Mouse (Mus musculus): Measurements from ENCODE around the gene Pkn2. TPM values are rescaled to one million over a fixed set of nuclear protein-coding genes. Genes with fewer than 3 reads are reported as not detected.

Gene Pkn2
- total and polyA plus RNA-seq, 2 experiments from 2014 or later = 23.6 to 25.3 TPM

GRCm38 (mm10) chr3:142811582-142811981, 70.2 kb downstream of the Pkn2 start:
- DNase-seq (ENCODE audit: low spot score) = no peak
- ATAC-seq = no peak
- Histone ChIP-seq H3K36me3 (ENCODE audit: insufficient read depth, low read length) (peaks cover 21% of the 10 kb centered on the region), H3K4me2 (ENCODE audit: low read depth, low read length) (no peak overlapping the region), H3K9me3 (ENCODE audit: low read length) (no peaks in the 10 kb centered on the region), H3K27me3 (ENCODE audit: insufficient read depth, low read length) (no peaks in the 10 kb centered on the region), H3K4me3 (ENCODE audit: low read length) (no peak overlapping the region), H3K9ac (replicated peaks; ENCODE audit: low read length) (no peak overlapping the region), H3K4me1 (ENCODE audit: insufficient read depth, low read length) (no peaks in the 10 kb centered on the region), H3K27ac (no peak overlapping the region)
- no peak for TF ChIP-seq CTCF (IDR thresholded peaks at IDR 0.05; ENCODE audit: low read depth)
- WGBS = 89% methylated on average over 3 of the region's 3 CpGs

- Histone ChIP-seq H3K4me1 (ENCODE audit: insufficient read depth, low read length) (no peaks in the 10 kb centered on the region), H3K36me3 (ENCODE audit: insufficient read depth, low read length) (peaks cover 39% of the 10 kb centered on the region)
These were observed 86.2 kb downstream of the Pkn2 start for GRCm38 (mm10) chr3:142795587-142795986.

GRCm38 (mm10) chr3:142786423-142787072, 95.3 kb downstream of the Pkn2 start:
- Histone ChIP-seq H3K36me3 (ENCODE audit: insufficient read depth, low read length) (peaks cover 8% of the 10 kb centered on the region), H3K9ac (replicated peaks; ENCODE audit: low read length) (no peak overlapping the region), H3K4me3 (ENCODE audit: low read length) (no peak overlapping the region), H3K4me1 (ENCODE audit: insufficient read depth, low read length) (no peaks in the 10 kb centered on the region), H3K9me3 (ENCODE audit: low read length) (no peaks in the 10 kb centered on the region), H3K27ac (no peak overlapping the region), H3K4me2 (ENCODE audit: low read depth, low read length) (no peak overlapping the region), H3K27me3 (ENCODE audit: insufficient read depth, low read length) (no peaks in the 10 kb centered on the region)
- DNase-seq (ENCODE audit: low spot score) (no peak), ATAC-seq (no peak)
- no peak for TF ChIP-seq CTCF (IDR thresholded peaks at IDR 0.05; ENCODE audit: low read depth)
- 62% methylated on average over 2 of the region's 2 CpGs for WGBS

More at GRCm38 (mm10) chr3:142795587-142795986, 86.2 kb downstream of the Pkn2 start:
- 95% methylated on average over 3 of the region's 3 CpGs for WGBS
- no peaks in the 10 kb centered on the region for H3K27me3 ChIP-seq (ENCODE audit: insufficient read depth, low read length)
- ATAC-seq = no peak
- TF ChIP-seq CTCF (IDR thresholded peaks at IDR 0.05; ENCODE audit: low read depth) = no peak
- H3K9ac ChIP-seq (replicated peaks; ENCODE audit: low read length) = no peak overlapping the region
- no peaks in the 10 kb centered on the region for H3K9me3 ChIP-seq (ENCODE audit: low read length)
- H3K4me3 ChIP-seq (ENCODE audit: low read length) = no peak overlapping the region
- no peak overlapping the region for H3K27ac ChIP-seq
- no peak overlapping the region for H3K4me2 ChIP-seq (ENCODE audit: low read depth, low read length)
- no peak for DNase-seq (ENCODE audit: low spot score)

- H3K9me3 ChIP-seq (ENCODE audit: low read length) = no peaks in the 10 kb centered on the region
- DNase-seq (ENCODE audit: low spot score) (no peak), ATAC-seq (no peak)
- WGBS = 64% methylated on average over 3 of the region's 3 CpGs
- H3K27ac ChIP-seq = no peak overlapping the region
- H3K27me3 ChIP-seq (ENCODE audit: insufficient read depth, low read length) = no peaks in the 10 kb centered on the region
- H3K4me2 ChIP-seq (ENCODE audit: low read depth, low read length) = no peak overlapping the region
- H3K9ac ChIP-seq (replicated peaks; ENCODE audit: low read length) = no peak overlapping the region
- H3K4me1 ChIP-seq (ENCODE audit: insufficient read depth, low read length) = no peaks in the 10 kb centered on the region
- no peak for TF ChIP-seq CTCF (IDR thresholded peaks at IDR 0.05; ENCODE audit: low read depth)
- peaks cover 27% of the 10 kb centered on the region for H3K36me3 ChIP-seq (ENCODE audit: insufficient read depth, low read length)
- H3K4me3 ChIP-seq (ENCODE audit: low read length) = no peak overlapping the region
These were observed 104.6 kb downstream of the Pkn2 start for GRCm38 (mm10) chr3:142777227-142777626.

GRCm38 (mm10) chr3:142773538-142774191, 108.1 kb downstream of the Pkn2 start:
- H3K4me1 ChIP-seq (ENCODE audit: insufficient read depth, low read length) = no peaks in the 10 kb centered on the region
- WGBS = 83% methylated on average over 4 of the region's 4 CpGs
- H3K27ac ChIP-seq = no peak overlapping the region
- DNase-seq (ENCODE audit: low spot score) (no peak), ATAC-seq (no peak)
- H3K9me3 ChIP-seq (ENCODE audit: low read length) = no peaks in the 10 kb centered on the region
- H3K4me3 ChIP-seq (ENCODE audit: low read length) = no peak overlapping the region
- no peaks in the 10 kb centered on the region; the same call in 1 of the 2 replicates for H3K36me3 ChIP-seq (ENCODE audit: insufficient read depth, low read length)
- no peak overlapping the region for H3K9ac ChIP-seq (replicated peaks; ENCODE audit: low read length)
- H3K4me2 ChIP-seq (ENCODE audit: low read depth, low read length) = no peak overlapping the region
- H3K27me3 ChIP-seq (ENCODE audit: insufficient read depth, low read length) = no peaks in the 10 kb centered on the region
- TF ChIP-seq CTCF (IDR thresholded peaks at IDR 0.05; ENCODE audit: low read depth) = peak; percentile 50

GRCm38 (mm10) chr3:142770518-142770917, 111.3 kb downstream of the Pkn2 start:
- H3K9me3 ChIP-seq (ENCODE audit: low read length) = no peaks in the 10 kb centered on the region
- no peak for DNase-seq (ENCODE audit: low spot score)
- no peak overlapping the region for H3K9ac ChIP-seq (replicated peaks; ENCODE audit: low read length)
- H3K4me2 ChIP-seq (ENCODE audit: low read depth, low read length) = no peak overlapping the region
- ATAC-seq = no peak
- H3K27me3 ChIP-seq (ENCODE audit: insufficient read depth, low read length) = no peaks in the 10 kb centered on the region
- no peak overlapping the region for H3K4me3 ChIP-seq (ENCODE audit: low read length)
- H3K36me3 ChIP-seq (ENCODE audit: insufficient read depth, low read length) = no peaks in the 10 kb centered on the region; the same call in 1 of the 2 replicates
- no peak overlapping the region for H3K27ac ChIP-seq
- 78% methylated on average over 1 of the region's 1 CpGs for WGBS
- no peak for TF ChIP-seq CTCF (IDR thresholded peaks at IDR 0.05; ENCODE audit: low read depth)
- peaks cover 3% of the 10 kb centered on the region for H3K4me1 ChIP-seq (ENCODE audit: insufficient read depth, low read length)

GRCm38 (mm10) chr3:142768498-142768897, 113.3 kb downstream of the Pkn2 start:
- Histone ChIP-seq H3K4me3 (ENCODE audit: low read length) (no peak overlapping the region), H3K4me1 (ENCODE audit: insufficient read depth, low read length) (peaks cover 3% of the 10 kb centered on the region), H3K9me3 (ENCODE audit: low read length) (no peaks in the 10 kb centered on the region), H3K36me3 (ENCODE audit: insufficient read depth, low read length) (no peaks in the 10 kb centered on the region), H3K27me3 (ENCODE audit: insufficient read depth, low read length) (no peaks in the 10 kb centered on the region), H3K9ac (replicated peaks; ENCODE audit: low read length) (no peak overlapping the region), H3K27ac (no peak overlapping the region), H3K4me2 (ENCODE audit: low read depth, low read length) (no peak overlapping the region)
- DNase-seq (ENCODE audit: low spot score) (no peak), ATAC-seq (no peak)
- no peak for TF ChIP-seq CTCF (IDR thresholded peaks at IDR 0.05; ENCODE audit: low read depth)
- WGBS = 93% methylated on average over 6 of the region's 6 CpGs
